Mouse (Mus musculus) sigmoid colon, adult 10 weeks (tissue): ENCODE measurements around the gene Eef1akmt1. TPM values are rescaled to one million over a fixed set of nuclear protein-coding genes. Genes with fewer than 3 reads are reported as not detected.

Experiments used
- polyA plus RNA-seq: library from polyadenylated mRNA; stranded (reverse); fragments of 350-450 nt; fragmentation: Illumina TruSeq; extraction: RNeasy Lipid Tissue Mini Kit (QIAGEN cat#74804); gene quantifications from one replicate; pipeline ENCODE4 v1.2.3, GENCODE M21; 2014; ENCODE audit warnings: low read depth, low replicate concordance

The Eef1akmt1 gene
- 11.1 TPM for polyA plus RNA-seq

DNA sequence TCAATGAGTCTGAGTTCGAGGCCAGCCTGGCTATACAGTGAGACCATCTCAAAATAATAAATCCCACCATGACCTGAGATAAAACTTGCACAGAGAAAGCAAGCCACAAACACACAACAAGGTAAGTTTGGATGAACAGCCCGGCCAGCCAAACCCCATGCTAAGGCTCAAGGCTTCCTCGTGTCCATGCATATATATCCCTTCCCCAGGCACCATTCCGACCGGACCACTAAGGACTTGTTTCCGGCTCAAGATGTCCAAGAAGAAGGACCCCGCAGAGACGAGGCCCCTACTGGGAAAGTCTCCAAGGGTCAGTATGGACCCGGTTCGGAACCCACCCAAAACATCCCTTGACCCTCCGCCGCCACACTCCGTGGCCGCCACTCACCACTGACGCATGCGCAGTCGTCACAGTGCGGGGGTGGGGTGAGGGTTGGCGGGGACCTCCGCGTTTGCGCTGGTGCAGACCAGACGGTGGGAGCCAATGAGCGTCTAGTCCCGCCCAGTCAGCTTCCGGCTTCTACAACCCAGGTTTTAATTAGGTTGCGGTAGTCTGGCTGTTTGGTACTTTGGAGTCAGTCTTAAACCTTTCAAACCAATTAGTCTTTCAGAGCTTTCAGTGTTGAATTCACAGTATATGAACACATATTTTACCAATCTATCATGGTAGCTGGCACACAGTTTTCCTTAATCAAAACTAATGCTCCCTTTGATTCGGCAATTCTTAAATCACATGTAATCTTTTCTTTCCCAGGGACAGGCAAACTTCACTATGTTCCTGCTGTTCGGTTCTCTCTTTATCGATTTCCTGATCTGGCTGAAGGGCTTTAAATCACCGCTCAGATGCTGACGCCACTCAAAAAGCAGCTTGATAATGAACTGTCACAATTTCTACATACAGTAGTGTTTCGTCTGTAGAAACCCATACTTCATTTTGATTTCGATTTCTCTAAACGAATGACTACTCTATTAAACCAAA is at the start of gene Eef1akmt1:
Gene Eef1akmt1 (minus strand): TSS at position 458 of the 979 bp plus-strand sequence.

DNA sequence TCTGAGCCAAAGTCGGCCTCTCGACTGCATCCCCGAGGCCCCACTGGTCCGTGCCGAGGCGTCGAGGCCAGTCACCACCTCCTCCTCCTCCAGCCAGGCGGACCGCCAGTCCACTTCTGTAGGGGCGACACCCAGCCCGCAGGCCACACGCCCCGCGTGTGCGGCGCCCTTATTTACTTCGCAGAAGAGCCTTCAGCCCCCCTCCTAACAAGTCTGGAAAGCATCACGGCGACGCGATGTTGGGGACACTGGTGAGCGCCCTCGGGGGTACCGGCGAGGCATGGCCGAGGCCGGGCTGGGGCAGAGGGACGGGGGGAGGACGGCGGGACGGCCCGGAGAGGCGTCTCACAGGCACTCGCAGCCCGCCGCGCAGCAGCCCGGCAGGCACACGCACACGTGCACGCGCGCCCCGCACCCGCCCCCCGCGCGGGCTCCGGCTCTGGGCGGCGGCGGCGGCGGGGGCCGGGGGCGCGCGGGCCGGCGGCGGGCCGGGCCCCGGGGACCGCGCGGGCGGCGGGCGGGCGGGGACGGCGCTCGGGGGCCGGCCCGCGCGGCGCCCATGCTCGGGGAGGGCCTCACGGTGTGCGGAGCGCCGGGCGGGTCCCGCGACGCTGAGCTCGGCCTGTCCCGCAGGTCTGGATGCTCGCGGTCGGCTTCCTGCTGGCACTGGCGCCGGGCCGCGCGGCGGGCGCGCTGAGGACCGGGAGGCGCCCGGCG is 46.6 kb downstream of the Eef1akmt1 start, which contains the start of gene Il17d:
Gene Il17d (plus strand): TSS at position 107 of the 717 bp plus-strand sequence.

Other genes with a start within 250 kb of the Eef1akmt1 start
- gene Cryl1, start 173.1 kb downstream of the Eef1akmt1 start, polyA plus RNA-seq, result 34.8 TPM
- 25.3 TPM for gene Ift88, start 147.6 kb downstream of the Eef1akmt1 start, polyA plus RNA-seq
- 7.0 TPM for gene Il17d, start 46.8 kb downstream of the Eef1akmt1 start, polyA plus RNA-seq
- gene Xpo4, start 93.8 kb upstream of the Eef1akmt1 start, polyA plus RNA-seq, result 22.1 TPM
- gene Gm49361, start 174.5 kb upstream of the Eef1akmt1 start, polyA plus RNA-seq, result not detected
- 27.9 TPM for gene Lats2, start 186.8 kb upstream of the Eef1akmt1 start, polyA plus RNA-seq
- gene Sap18, start 226.6 kb upstream of the Eef1akmt1 start, polyA plus RNA-seq, result 199 TPM